Mouse (Mus musculus) MEL (cell line): Measurements from ENCODE around the gene Slc39a13.

Experiments used
- CTCF ChIP-seq, 3 experiments: IDR thresholded peaks in 2 of 3; conservative IDR thresholded peaks in 1 of 3; 2 replicates each; pipeline ENCODE4 v1.5.1; 2011 to 2012; ENCODE audit warnings: low read length in 3 of 3, low read depth in 2 of 3, mild to moderate bottlenecking in 2 of 3, improper control_type of control experiment in 1 of 3, inconsistent platforms in 1 of 3, mixed read lengths in 1 of 3, moderate library complexity in 1 of 3; ENCODE audit not compliant: control insufficient read depth in 1 of 3, insufficient read depth in 1 of 3, poor library complexity in 1 of 3, severe bottlenecking in 1 of 3
- ELF1 ChIP-seq: IDR thresholded peaks from 2 replicates; pipeline ENCODE4 v1.6.1; 2014; ENCODE audit warnings: low read depth, mild to moderate bottlenecking, inconsistent platforms, low read length, improper control_type of control experiment, moderate library complexity
- GABPA ChIP-seq: IDR thresholded peaks from 2 replicates; pipeline ENCODE4 v1.6.1; 2012; ENCODE audit warnings: low read depth, mild to moderate bottlenecking, inconsistent platforms, low read length, improper control_type of control experiment, moderate library complexity
- GATA1 ChIP-seq: IDR thresholded peaks from 2 replicates; pipeline ENCODE4 v1.6.1; 2011; ENCODE audit warnings: low read depth, low read length, improper control_type of control experiment
- MAX ChIP-seq: IDR thresholded peaks from 2 replicates; pipeline ENCODE4 v1.6.1; 2011; ENCODE audit warnings: low read length, improper control_type of control experiment
- MAZ ChIP-seq: IDR thresholded peaks from 2 replicates; pipeline ENCODE4 v1.6.1; 2012; ENCODE audit warnings: low read depth, mild to moderate bottlenecking, inconsistent platforms, low read length, improper control_type of control experiment
- NRF1 ChIP-seq: IDR thresholded peaks from 2 replicates; pipeline ENCODE4 v1.6.1; 2014; ENCODE audit warnings: low read depth, mild to moderate bottlenecking, inconsistent platforms, low read length, improper control_type of control experiment, moderate library complexity; ENCODE audit not compliant: poor library complexity, insufficient read depth, severe bottlenecking
- POLR2A ChIP-seq, 2 experiments: IDR thresholded peaks; 2 replicates each; pipeline ENCODE4 v1.6.1; 2011 to 2012; ENCODE audit warnings: low read length in 2 of 2, mild to moderate bottlenecking in 2 of 2, control low read depth in 1 of 2, improper control_type of control experiment in 1 of 2, low read depth in 1 of 2, moderate library complexity in 1 of 2; ENCODE audit not compliant: control insufficient read depth in 1 of 2, insufficient read depth in 1 of 2, poor library complexity in 1 of 2
- POLR2AphosphoS5 ChIP-seq: IDR thresholded peaks from 2 replicates; pipeline ENCODE4 v1.6.1; 2012; ENCODE audit warnings: low read depth, borderline replicate concordance, mild to moderate bottlenecking, inconsistent platforms, low read length, moderate library complexity, mixed read lengths
- USF1 ChIP-seq: IDR thresholded peaks from 2 replicates; pipeline ENCODE4 v1.6.1; 2014; ENCODE audit warnings: low read depth, mild to moderate bottlenecking, inconsistent platforms, low read length, improper control_type of control experiment, moderate library complexity
- ZMIZ1 ChIP-seq: IDR thresholded peaks from 2 replicates; pipeline ENCODE4 v1.6.1; 2012; ENCODE audit warnings: low read depth, mild to moderate bottlenecking, inconsistent platforms, low read length, improper control_type of control experiment, moderate library complexity

GRCm38 (mm10) chr2:91086392-91087237 is 16.4 kb upstream of the Slc39a13 start:
- TF ChIP-seq POLR2AphosphoS5 = peak; percentile 78
- no peak for TF ChIP-seq GATA1
- no peak for TF ChIP-seq GABPA
- TF ChIP-seq ZMIZ1 = peak; percentile 86
- TF ChIP-seq CTCF (IDR thresholded peaks at IDR 0.05 in 2 of 3, conservative IDR thresholded peaks at IDR 0.05 in 1 of 3; ENCODE audit: control insufficient read depth in 1 of 3, insufficient read depth in 1 of 3, low read depth in 2 of 3, low read length in 3 of 3, poor library complexity in 1 of 3, severe bottlenecking in 1 of 3) = no peak
- TF ChIP-seq MAZ = 0 out of 2 replicates have a peak, but pooled peaks have one; percentile 26
- peak in 1 of 2 experiments; percentile 85; a peak in 3 of 4 replicates for TF ChIP-seq POLR2A (IDR thresholded peaks at IDR 0.05; ENCODE audit: control insufficient read depth in 1 of 2, insufficient read depth in 1 of 2, low read depth in 1 of 2, low read length in 2 of 2, poor library complexity in 1 of 2)
- TF ChIP-seq NRF1 = no peak
- TF ChIP-seq ELF1 = no peak
- TF ChIP-seq USF1 = no peak
- no peak for TF ChIP-seq MAX
